In the genomic region with DNA sequence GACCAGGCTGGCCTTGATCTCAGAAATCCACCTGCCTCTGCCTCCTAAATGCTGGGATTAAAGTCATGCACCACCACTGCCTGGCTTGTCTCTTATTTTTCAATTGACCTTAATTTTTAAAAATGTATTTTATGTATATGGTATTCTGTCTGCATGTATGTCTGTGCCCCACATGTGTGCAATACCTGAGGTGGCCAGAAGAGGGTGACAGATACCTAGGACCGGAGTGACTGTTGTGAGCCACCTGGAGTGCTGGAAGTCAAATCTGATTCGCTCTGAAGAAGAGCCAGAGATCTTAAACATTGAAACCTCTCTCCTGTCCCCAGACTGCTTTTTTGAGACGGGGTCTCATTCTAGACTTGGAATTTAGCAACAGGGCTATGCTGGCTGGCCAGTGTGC, we compare ENCODE assay signal across 11 mouse cellular contexts. TPM values are rescaled to one million over a fixed set of nuclear protein-coding genes. Genes with fewer than 3 reads are reported as not detected.
DNase-seq lines count a peak whose midpoint lies in the region; ATAC-seq and TF ChIP-seq lines count a peak whose summit lies in the region.
"Had no signal": no experiment of that assay in that cellular context is flagged by ENCODE, and none has a peak within 500 bp of the region (broad histone marks: within the 10 kb centered on the region; RNA-seq: fewer than 3 reads in every experiment).

No protein-coding gene starts in this region.

- 79% methylated on average over 3 of the region's 3 CpGs for WGBS in small intestine, adult 2 months

- ATAC-seq in frontal cortex, adult (ENCODE audit: low TSS enrichment): no peak

- TF ChIP-seq POLR2A in ES-Bruce4 (IDR thresholded peaks at IDR 0.05; ENCODE audit: insufficient read depth, low read length): no peak
- TF ChIP-seq POLR2A in small intestine, adult 2 months (IDR thresholded peaks at IDR 0.05; ENCODE audit: low read depth, low read length): no peak

- peak; percentile 61 for TF ChIP-seq CTCF in ES-Bruce4 (IDR thresholded peaks at IDR 0.05; ENCODE audit: low read depth, low read length)
- peak; percentile 34; the same call in 1 of the 2 replicates for TF ChIP-seq CTCF in small intestine, adult 2 months (IDR thresholded peaks at IDR 0.05; ENCODE audit: extremely low read depth, insufficient read length, insufficient replicate concordance, low read depth, low read length)

- no peak for TF ChIP-seq EP300 in ES-Bruce4 (IDR thresholded peaks at IDR 0.05; ENCODE audit: insufficient read depth, low read depth, low read length)

- H3K4me1 ChIP-seq in ES-Bruce4 (ENCODE audit: control insufficient read depth, insufficient read depth, low read length): no peaks in the 10 kb centered on the region
- no peaks in the 10 kb centered on the region for H3K4me1 ChIP-seq in small intestine, adult 2 months (ENCODE audit: control insufficient read depth, insufficient read depth, insufficient read length, low read length)

- no peak overlapping the region for H3K27ac ChIP-seq in ES-Bruce4 (ENCODE audit: insufficient read depth, low read length)
- no peak overlapping the region for H3K27ac ChIP-seq in small intestine, adult 2 months (ENCODE audit: insufficient read depth, low read depth, low read length)
- H3K27ac ChIP-seq: embryonic facial prominence, embryonic 10.5 days; macrophage had no signal

- H3K4me3 ChIP-seq in ES-Bruce4 (ENCODE audit: low read depth, low read length): no peak overlapping the region
- H3K4me3 ChIP-seq in small intestine, adult 2 months (ENCODE audit: low read depth, low read length): no peak overlapping the region
- H3K4me3 ChIP-seq: embryonic facial prominence, embryonic 10.5 days had no signal

- H3K9ac ChIP-seq in ES-Bruce4 (ENCODE audit: low read depth, poor library complexity, severe bottlenecking): no peak overlapping the region

- DNase-seq in kidney, postnatal 4 days: peak; percentile 32 to 35
- DNase-seq in kidney, adult 9 months: no peak
- DNase-seq in c-Kit-negative CD71-positive TER-119-positive erythroid progenitor cells, embryonic 14.5 days (ENCODE audit: low read depth, low spot score): peak; percentile 9
- DNase-seq in right cerebral cortex, postnatal 25 days: no peak
- DNase-seq in urinary bladder, postnatal 25 days (ENCODE audit: low spot score): no peak

- no peaks in the 10 kb centered on the region for H3K36me3 ChIP-seq in ES-Bruce4 (ENCODE audit: control insufficient read depth, insufficient read depth, low read length, poor library complexity, severe bottlenecking)
- H3K36me3 ChIP-seq in small intestine, adult 2 months (ENCODE audit: control insufficient read depth, insufficient read depth, low read length): no peaks in the 10 kb centered on the region
- H3K36me3 ChIP-seq: embryonic facial prominence, embryonic 10.5 days had no signal

- H3K9me3 ChIP-seq in ES-Bruce4 (replicated peaks; ENCODE audit: control insufficient read depth, insufficient read depth, low read length, poor library complexity, severe bottlenecking): no peaks in the 10 kb centered on the region

- H3K27me3 ChIP-seq in ES-Bruce4 (ENCODE audit: control insufficient read depth, insufficient read depth, low read length, poor library complexity, severe bottlenecking): no peaks in the 10 kb centered on the region
- no peaks in the 10 kb centered on the region for H3K27me3 ChIP-seq in small intestine, adult 2 months (ENCODE audit: control insufficient read depth, insufficient read depth, low read length)

RNA-seq across cellular contexts. Expression of a gene that starts 26.9 kb away (rescaled TPM):
- 0.19 and 0.30 TPM in 2 replicates for polyA plus RNA-seq in ES-Bruce4 (2011; ENCODE audit: insufficient read depth, insufficient read length, low read depth, missing spikeins)
- polyA plus RNA-seq in small intestine, adult 2 months (2012; rRNA removed): 0.04 TPM in 1 of 2 replicates, not detected in the other
- polyA plus RNA-seq: embryonic facial prominence, embryonic 10.5 days; macrophage; neural tube, embryonic 14.5 days had no signal

RNA-seq across cellular contexts. Expression of a gene that starts 33.0 kb away (rescaled TPM):
- 14.6 and 18.5 TPM in 2 replicates for polyA plus RNA-seq in ES-Bruce4 (2011; ENCODE audit: insufficient read depth, insufficient read length, low read depth, missing spikeins)
- polyA plus RNA-seq in small intestine, adult 2 months (2012; rRNA removed): 10.5 and 10.6 TPM in 2 replicates

RNA-seq across cellular contexts. Expression of a gene that starts 53.2 kb away (rescaled TPM):
- 250 and 283 TPM in 2 replicates for polyA plus RNA-seq in ES-Bruce4 (2011; ENCODE audit: insufficient read depth, insufficient read length, low read depth, missing spikeins)
- polyA plus RNA-seq in small intestine, adult 2 months (2012; rRNA removed): 40.9 and 68.3 TPM in 2 replicates

Comparison
In these comparisons a context has a peak if more than half of its experiments do, and no peak if none do; other contexts are left out.
1. DNase-seq: peak in kidney, postnatal 4 days (2 of 2) and c-Kit-negative CD71-positive TER-119-positive erythroid progenitor cells, embryonic 14.5 days (single experiment); none in kidney, adult 9 months (single experiment), right cerebral cortex, postnatal 25 days (single experiment) and urinary bladder, postnatal 25 days (single experiment).